Mouse (Mus musculus) neutrophil, adult 5-6 weeks (primary cell): ENCODE measurements around the gene Twist1. TPM values are rescaled to one million over a fixed set of nuclear protein-coding genes. Genes with fewer than 3 reads are reported as not detected.

Experiments used
- ATAC-seq: fragments of 151-379, 151-347 bp; 2 replicates; pipeline ENCODE4 v1.8.0; 2017; ENCODE audit warnings: mild to moderate bottlenecking, moderate TSS enrichment; ENCODE audit not compliant: insufficient number of reproducible peaks, poor library complexity, low FRiP score, severe bottlenecking; ENCODE audit errors: extremely low read depth
- total RNA-seq: library from RNA; stranded (forward); fragments of 200-1000 nt; gene quantifications from 2 replicates; pipeline ENCODE4 v1.2.3, GENCODE M21; 2017

Gene Twist1
- total RNA-seq: not detected in 2 replicates

DNA sequence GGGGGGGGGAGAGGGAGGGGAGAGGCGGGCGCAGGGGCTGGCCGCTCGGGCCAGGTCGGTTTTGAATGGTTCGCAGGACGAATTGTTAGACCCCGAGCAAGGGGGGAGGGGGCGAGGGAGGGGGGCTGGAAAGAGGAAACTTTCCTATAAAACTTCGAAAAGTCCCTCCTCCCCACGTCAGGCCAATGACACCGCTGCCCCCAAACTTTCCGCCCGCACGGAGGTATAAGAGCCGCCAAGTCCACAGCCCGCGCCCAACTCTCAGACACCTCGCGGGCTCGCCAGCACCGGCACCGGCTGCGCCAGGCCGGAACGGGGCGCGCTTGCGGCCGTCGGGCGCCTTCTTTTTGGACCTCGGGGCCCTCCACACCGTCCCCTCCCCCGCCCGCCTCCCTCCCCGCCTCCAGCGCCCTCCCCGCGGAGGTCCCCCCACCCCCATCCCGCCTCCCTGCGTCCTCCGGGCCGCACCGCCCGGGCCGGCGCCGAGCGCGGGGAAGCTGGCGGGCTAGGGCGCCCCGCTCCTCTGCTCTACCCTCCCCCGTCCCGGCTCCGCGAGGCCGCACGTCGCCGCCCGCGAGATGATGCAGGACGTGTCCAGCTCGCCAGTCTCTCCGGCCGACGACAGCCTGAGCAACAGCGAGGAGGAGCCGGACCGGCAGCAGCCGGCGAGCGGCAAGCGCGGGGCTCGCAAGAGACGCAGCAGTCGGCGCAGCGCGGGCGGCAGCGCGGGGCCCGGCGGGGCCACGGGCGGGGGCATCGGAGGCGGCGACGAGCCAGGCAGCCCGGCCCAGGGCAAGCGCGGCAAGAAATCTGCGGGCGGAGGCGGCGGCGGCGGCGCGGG is at the start of gene Twist1:
TSS of gene Twist1 (plus strand) at position 272 of the 841 bp plus-strand sequence.
- no peak for ATAC-seq

DNA sequence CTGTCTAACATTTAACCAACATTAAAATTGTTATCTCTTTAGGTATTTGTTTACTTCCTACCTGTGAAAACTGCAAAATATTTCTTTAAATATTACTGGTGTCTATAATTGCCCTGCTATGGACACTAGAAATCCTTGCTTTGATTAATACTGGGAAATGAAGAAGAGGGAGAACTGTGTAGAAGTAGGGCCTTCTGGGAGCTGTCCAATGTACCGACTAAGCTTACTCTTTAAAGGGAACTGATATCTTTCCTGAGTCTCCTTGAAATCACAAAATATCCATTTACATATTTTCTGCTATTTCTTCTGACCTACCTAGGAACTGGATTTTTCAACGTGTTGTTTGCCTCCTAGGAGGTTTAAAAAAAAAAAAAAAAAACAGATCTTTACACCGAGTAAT is 30.7 kb upstream of the Twist1 start:
- ATAC-seq: no peak

- ATAC-seq: no peak
Measured at GRCm38 (mm10) chr12:33927334-33928098, 30.0 kb upstream of the Twist1 start.

DNA sequence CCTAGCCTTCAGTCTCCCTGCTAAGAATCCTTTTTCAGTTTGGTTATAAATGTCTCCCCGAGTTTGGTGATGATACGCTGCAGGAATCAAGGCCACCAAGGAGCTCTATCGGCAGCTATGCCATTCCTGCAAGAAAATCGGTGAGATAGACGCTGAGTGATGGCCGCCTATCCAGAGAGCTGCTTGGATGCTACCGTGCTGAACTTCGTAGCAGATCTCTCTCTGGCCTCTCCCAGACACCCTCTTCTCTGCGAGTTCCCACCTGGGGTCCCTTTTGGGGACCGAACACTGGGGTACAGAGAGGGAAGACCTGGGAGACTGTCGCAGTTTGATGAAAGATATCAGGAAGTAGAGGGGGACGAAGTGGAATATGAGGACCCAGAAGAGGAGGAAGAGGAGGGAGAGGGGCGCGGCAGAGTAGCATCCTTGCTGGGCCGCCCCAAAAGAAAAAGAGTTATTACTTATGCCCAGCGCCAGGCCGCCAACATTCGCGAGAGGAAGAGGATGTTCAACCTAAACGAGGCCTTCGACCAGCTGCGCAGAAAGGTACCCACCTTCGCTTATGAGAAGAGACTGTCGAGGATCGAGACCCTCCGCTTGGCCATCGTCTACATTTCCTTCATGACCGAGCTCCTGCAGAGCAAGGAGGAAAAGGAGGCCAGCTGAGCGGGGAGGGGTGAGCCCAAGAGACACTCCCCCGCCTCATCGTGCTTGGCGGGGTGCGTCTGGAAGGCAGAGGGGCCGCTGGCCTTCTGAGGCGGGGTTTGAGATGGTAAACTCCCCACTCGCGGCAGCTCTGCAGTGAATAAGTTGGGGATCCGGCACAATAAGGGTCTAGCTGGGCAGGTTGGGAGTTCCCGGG is 28.9 kb upstream of the Twist1 start, which contains the start of gene Ferd3l:
TSS of gene Ferd3l (plus strand) at position 95 of the 862 bp plus-strand sequence.
- no peak for ATAC-seq

- no peak for ATAC-seq
Measured at GRCm38 (mm10) chr12:33952843-33953242, 4.6 kb upstream of the Twist1 start.

- ATAC-seq: no peak
Measured at GRCm38 (mm10) chr12:33954931-33955565, 2.4 kb upstream of the Twist1 start.

- no peak for ATAC-seq
Measured at GRCm38 (mm10) chr12:33955606-33956295, 1.7 kb upstream of the Twist1 start.

- ATAC-seq: no peak
Measured at GRCm38 (mm10) chr12:33956576-33957399, 683 bp upstream of the Twist1 start.

- no peak for ATAC-seq
Measured at GRCm38 (mm10) chr12:33958241-33959194, 1.0 kb downstream of the Twist1 start.

DNA sequence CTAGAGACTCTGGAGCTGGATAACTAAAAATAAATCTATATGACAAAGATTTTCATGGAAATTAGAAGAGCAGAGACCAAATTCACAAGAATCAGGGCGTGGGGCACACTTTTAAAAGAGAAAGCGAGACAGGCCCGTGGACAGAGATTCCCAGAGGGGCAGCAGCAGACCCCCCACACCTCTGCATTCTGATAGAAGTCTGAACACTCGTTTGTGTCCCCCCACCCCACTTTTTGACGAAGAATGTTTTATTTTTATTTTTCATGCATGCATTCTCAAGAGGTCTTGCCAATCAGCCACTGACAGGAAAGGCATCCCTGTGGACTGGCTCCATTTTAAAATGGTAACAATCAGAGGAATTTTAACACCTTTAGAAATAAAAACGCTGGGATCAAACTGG is 1.7 kb downstream of the Twist1 start:
- no peak for ATAC-seq

GRCm38 (mm10) chr12:33959846-33960245 is 2.4 kb downstream of the Twist1 start:
- no peak for ATAC-seq

- ATAC-seq: no peak
Measured at GRCm38 (mm10) chr12:33961013-33961412, 3.5 kb downstream of the Twist1 start.

DNA sequence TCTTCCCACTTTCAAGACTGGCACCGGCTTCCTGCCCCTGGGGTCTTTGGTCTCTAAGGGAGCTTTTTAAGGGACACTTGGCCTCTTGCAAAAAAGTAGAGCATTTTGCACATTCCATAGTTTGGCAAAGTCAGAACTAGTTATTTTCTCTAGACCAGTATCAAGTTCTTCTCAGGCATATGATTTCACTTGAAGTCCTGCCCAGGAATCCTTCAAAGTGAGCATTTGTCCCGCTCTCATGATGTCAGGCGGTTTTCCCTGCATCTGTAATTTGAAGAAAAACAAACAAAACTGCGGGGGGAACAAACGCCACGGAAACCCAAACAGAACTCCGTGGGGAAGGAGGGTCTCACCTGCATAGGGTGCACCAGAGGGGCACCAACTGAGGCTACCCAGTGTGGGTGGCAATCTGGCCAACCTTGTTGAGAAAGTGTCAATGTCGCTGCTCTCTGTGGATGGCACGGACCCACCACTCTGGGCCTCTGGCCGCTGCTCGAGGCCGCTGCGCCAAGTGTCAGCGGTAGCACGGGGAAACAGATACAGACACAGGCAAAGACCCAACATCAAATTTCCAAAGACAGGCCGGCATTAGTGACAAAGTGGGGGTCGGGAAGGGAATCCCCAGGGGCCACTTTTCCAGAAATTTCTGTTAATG is 4.8 kb downstream of the Twist1 start:
- no peak for ATAC-seq

- no peak for ATAC-seq
Measured at GRCm38 (mm10) chr12:33962773-33963130, 5.3 kb downstream of the Twist1 start.

- ATAC-seq: no peak
Measured at GRCm38 (mm10) chr12:33963671-33964369, 6.3 kb downstream of the Twist1 start.
